Mouse (Mus musculus): ENCODE results near the gene Rpf2. TPM values are rescaled to one million over a fixed set of nuclear protein-coding genes. Genes with fewer than 3 reads are reported as not detected.

Rpf2 gene
- 27.9 and 31.1 TPM in 2 replicates for polyA plus RNA-seq (2012; rRNA removed)

DNA sequence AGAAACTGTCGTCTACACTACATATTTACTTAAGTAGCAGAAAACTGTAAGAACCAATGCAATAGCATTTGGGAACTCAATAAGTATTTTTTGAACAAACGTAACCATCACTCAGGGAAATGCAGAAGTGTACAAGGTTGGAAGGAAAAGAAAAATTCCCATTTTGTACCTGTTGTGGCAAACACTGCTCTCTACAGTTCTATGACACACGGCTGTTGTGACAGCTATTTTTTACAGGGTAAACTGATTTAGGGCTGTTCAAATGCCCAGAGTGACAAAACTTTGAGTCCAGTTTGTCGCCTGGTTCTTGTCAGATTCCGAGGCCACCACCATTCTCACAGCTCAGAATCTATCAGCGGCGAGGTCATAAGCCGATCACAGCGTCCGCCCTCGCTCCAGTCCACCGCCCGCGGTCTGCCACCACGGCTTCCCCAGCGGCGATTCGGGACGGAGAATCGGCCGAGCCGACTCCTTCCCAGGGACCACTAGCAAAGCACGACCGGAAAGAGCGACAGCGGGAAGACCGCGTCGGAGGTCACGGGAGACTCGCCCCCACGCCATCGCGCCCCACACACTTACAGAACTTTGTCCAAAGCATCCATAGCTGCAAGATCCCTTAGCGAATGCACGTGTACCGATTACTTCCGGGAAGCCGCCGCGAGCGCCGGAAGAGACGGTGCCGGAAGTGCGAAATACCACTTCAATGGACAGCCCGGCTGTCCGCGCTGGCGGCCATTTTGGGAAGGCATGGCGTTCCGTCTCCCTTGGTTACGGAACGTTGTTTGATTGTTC is at the start of gene Rpf2:
Gene Rpf2 (minus strand): TSS at position 663 of the 792 bp plus-strand sequence.

GRCm38 (mm10) chr10:40257414-40258255 is 10.8 kb upstream of the Rpf2 start, which contains the start of gene Gtf3c6:
Gtf3c6 (minus strand) TSS chr10:40258108.

Other genes with a start within 250 kb of the Rpf2 start
- 0.16 and 0.23 TPM in 2 replicates for gene Mfsd4b1, start 221.8 kb downstream of the Rpf2 start, polyA plus RNA-seq (2012; rRNA removed)
- gene Slc16a10, start 104.8 kb downstream of the Rpf2 start, polyA plus RNA-seq (2012; rRNA removed) = 3.8 and 5.4 TPM in 2 replicates
- gene Gtf3c6, start 11.1 kb upstream of the Rpf2 start, polyA plus RNA-seq (2012; rRNA removed) = 59.3 and 64.4 TPM in 2 replicates
- 53.2 and 57.6 TPM in 2 replicates for gene Amd1, start 55.1 kb upstream of the Rpf2 start, polyA plus RNA-seq (2012; rRNA removed)
- 16.8 and 20.3 TPM in 2 replicates for gene Cdk19, start 92.5 kb upstream of the Rpf2 start, polyA plus RNA-seq (2012; rRNA removed)

All from central nervous system, embryonic 14 days (tissue).